Mouse (Mus musculus): ENCODE measurements around the gene Zfp352. TPM values are rescaled to one million over a fixed set of nuclear protein-coding genes. Genes with fewer than 3 reads are reported as not detected.
A peak's percentile ranks its signal among the peaks of the same experiment; 100 is the strongest.
"Not testable (repeated sequence)": the region's sequence is repeated elsewhere in the genome, so short reads cannot be mapped to it uniquely, and the experiment has no call there.

The Zfp352 gene
- polyA plus RNA-seq (2015; fragmentation: Nextera tagmentation; extraction: Ambion mirVana): 0.05 TPM in 1 of 2 replicates, not detected in the other

DNA sequence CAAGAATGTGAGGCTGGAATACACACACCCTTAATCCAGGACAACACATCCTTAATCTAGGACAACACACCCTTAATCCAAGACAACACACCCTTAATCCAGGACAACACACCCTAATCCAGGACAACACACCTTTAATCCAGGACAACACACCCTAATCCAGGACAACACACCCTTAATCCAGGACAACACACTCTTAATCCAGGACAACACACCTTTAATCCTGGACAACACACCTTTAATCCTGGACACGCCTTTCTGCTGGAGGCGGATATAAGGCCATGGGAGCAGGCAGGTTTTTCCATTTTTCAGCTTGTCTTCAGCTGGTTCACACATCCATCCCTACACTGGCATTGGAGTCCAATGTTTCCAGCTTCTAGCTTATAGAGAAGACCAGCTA is at the start of gene Zfp352:
TSS of gene Zfp352 (plus strand) at position 301 of the 400 bp plus-strand sequence.
- Histone ChIP-seq H3K4me1 (replicated peaks; ENCODE audit: control insufficient read depth, insufficient read depth) (no peaks in the 10 kb centered on the region), H3K4me2 (replicated peaks; ENCODE audit: low read depth) (no peak within 1 kb of the TSS), H3K4me3 (ENCODE audit: low read depth, low read length) (no peak within 1 kb of the TSS), H3K9ac (ENCODE audit: low read length) (no peak within 1 kb of the TSS), H3K36me3 (ENCODE audit: control insufficient read depth, insufficient read depth, low read length) (no peaks in the 10 kb centered on the region), H3K27me3 (ENCODE audit: control insufficient read depth, insufficient read depth, low read length) (no peaks in the 10 kb centered on the region), H3K9me3 (ENCODE audit: control insufficient read depth, low read length) (no peaks in the 10 kb centered on the region), H3K27ac (replicated peaks) (no peak within 1 kb of the TSS)
- ATAC-seq (ENCODE audit: low FRiP score, low TSS enrichment) (no peak), DNase-seq (ENCODE audit: low spot score) (no peak)
- 89% methylated on average over 2 of the region's 2 CpGs for WGBS
- TF ChIP-seq CTCF (IDR thresholded peaks at IDR 0.05; ENCODE audit: low read depth) (no peak), EP300 (optimal IDR thresholded peaks at IDR 0.05) (no peak)

DNA sequence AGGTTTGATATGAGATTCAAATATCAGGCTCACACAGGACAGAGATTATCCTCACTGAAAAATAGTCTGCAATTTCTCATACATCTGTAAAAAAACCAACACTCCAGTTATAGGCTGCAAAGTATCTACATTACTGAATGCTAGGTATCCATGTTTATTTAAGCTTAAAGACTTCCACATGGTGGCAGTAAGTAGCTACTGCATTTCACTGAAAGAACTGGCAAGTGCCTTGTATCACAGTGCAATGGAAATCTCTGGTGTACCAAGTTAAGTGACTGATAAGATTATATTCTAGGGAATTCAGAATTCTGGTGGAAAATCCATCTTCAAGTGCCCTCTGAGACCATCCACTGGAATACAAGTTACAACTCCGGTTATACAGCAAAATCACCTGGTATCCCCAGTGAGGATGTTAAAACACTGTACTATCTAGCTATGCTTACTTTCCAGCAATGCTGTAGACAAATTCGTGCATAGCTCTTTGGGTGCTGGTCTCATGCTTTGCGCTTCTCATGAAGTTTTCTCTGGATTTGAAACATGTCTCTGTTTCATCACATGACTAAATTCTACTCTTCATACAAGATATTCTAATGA is 47.6 kb upstream of the Zfp352 start:
- DNase-seq (ENCODE audit: low spot score) (no peak), ATAC-seq (ENCODE audit: low FRiP score, low TSS enrichment) (no peak)
- Histone ChIP-seq H3K4me2 (replicated peaks; ENCODE audit: low read depth) (no peak overlapping the region), H3K4me1 (replicated peaks; ENCODE audit: control insufficient read depth, insufficient read depth) (no peaks in the 10 kb centered on the region), H3K4me3 (ENCODE audit: low read depth, low read length) (no peak overlapping the region), H3K27ac (replicated peaks) (no peak overlapping the region), H3K9me3 (ENCODE audit: control insufficient read depth, low read length) (no peaks in the 10 kb centered on the region), H3K27me3 (ENCODE audit: control insufficient read depth, insufficient read depth, low read length) (no peaks in the 10 kb centered on the region), H3K36me3 (ENCODE audit: control insufficient read depth, insufficient read depth, low read length) (no peaks in the 10 kb centered on the region), H3K9ac (ENCODE audit: low read length) (no peak overlapping the region)
- no peak for TF ChIP-seq EP300 (optimal IDR thresholded peaks at IDR 0.05)
- TF ChIP-seq CTCF (IDR thresholded peaks at IDR 0.05; ENCODE audit: low read depth): peak; percentile 60
- WGBS: 76% methylated on average over 3 of the region's 3 CpGs

DNA sequence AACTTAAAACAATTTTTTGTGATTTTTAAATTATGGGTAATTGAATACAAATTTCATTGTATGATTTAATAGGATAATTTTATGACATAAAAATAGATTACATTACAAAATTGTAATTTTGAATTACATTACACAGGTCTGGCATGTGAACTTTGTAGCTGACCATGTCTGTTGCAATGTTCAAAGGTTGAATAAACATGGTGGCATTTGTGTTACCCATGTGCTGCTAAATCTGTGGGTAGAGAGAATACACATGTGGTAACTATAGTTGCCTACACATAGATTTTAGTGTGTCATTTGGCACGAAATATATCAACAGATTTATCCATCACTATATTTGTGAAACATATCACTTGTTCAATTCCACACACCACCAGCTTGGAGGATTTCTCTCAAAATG is 44.6 kb upstream of the Zfp352 start:
- Histone ChIP-seq H3K36me3 (ENCODE audit: control insufficient read depth, insufficient read depth, low read length) (no peaks in the 10 kb centered on the region), H3K9ac (ENCODE audit: low read length) (no peak overlapping the region), H3K27me3 (ENCODE audit: control insufficient read depth, insufficient read depth, low read length) (no peaks in the 10 kb centered on the region), H3K4me2 (replicated peaks; ENCODE audit: low read depth) (no peak overlapping the region), H3K4me1 (replicated peaks; ENCODE audit: control insufficient read depth, insufficient read depth) (no peaks in the 10 kb centered on the region), H3K9me3 (ENCODE audit: control insufficient read depth, low read length) (no peaks in the 10 kb centered on the region), H3K27ac (replicated peaks) (no peak overlapping the region), H3K4me3 (ENCODE audit: low read depth, low read length) (no peak overlapping the region)
- TF ChIP-seq CTCF (IDR thresholded peaks at IDR 0.05; ENCODE audit: low read depth) (no peak), EP300 (optimal IDR thresholded peaks at IDR 0.05) (no peak)
- ATAC-seq (ENCODE audit: low FRiP score, low TSS enrichment) (no peak), DNase-seq (ENCODE audit: low spot score) (no peak)
- WGBS: 42% methylated on average over 1 of the region's 1 CpGs

DNA sequence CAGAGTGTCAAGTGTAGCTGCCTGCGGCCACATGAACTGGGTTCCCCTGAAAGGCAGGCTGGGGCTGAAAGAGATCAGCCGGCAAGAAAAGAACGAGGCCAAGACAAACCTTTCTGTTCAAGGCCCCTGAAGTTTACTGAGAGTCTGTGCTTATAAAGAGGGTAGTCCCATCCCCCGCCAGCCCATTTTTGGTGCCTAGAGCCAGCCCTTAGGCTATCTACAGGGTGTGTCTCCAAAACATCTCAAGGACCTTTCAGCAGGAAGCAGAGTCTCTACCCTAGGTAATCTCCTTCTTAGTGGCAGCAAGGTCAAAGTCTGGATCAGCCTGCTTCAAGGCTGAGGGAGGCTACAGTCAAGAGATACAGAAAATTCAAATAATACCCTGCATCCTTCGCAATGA is 15.2 kb upstream of the Zfp352 start:
- 81% methylated on average over 5 of the region's 5 CpGs for WGBS
- TF ChIP-seq EP300 (optimal IDR thresholded peaks at IDR 0.05): no peak
- TF ChIP-seq CTCF (IDR thresholded peaks at IDR 0.05; ENCODE audit: low read depth): no peak
- no peak for ATAC-seq (ENCODE audit: low FRiP score, low TSS enrichment)

DNA sequence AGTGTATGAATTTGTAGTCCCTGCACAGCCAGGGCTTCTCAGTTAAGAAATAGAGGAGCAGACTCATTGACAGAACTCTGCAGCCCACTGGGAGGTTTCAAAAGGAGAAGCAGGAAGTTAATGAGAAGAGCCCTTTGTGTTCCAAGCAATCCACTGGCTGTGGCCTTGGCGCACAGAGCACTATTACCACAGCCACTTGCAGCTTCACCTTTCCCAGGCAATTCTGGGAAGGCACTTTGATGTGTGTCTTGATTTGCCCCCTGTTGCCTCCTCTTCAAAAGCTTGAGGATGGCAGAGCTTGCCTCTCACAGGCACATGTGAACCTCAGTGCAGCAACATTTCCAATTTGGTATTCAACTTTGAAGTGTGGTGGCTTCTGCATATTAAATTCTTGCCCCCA is 7.1 kb upstream of the Zfp352 start:
- no peaks in the 10 kb centered on the region for H3K4me1 ChIP-seq (replicated peaks; ENCODE audit: control insufficient read depth, insufficient read depth)
- ATAC-seq (ENCODE audit: low FRiP score, low TSS enrichment) (no peak), DNase-seq (ENCODE audit: low spot score) (no peak)
- no peak overlapping the region for H3K27ac ChIP-seq (replicated peaks)
- H3K9me3 ChIP-seq (ENCODE audit: control insufficient read depth, low read length): no peaks in the 10 kb centered on the region
- no peaks in the 10 kb centered on the region for H3K36me3 ChIP-seq (ENCODE audit: control insufficient read depth, insufficient read depth, low read length)
- 56% methylated on average over 1 of the region's 1 CpGs for WGBS
- H3K4me2 ChIP-seq (replicated peaks; ENCODE audit: low read depth): no peak overlapping the region
- H3K9ac ChIP-seq (ENCODE audit: low read length): no peak overlapping the region
- H3K27me3 ChIP-seq (ENCODE audit: control insufficient read depth, insufficient read depth, low read length): no peaks in the 10 kb centered on the region
- H3K4me3 ChIP-seq (ENCODE audit: low read depth, low read length): no peak overlapping the region
- TF ChIP-seq EP300 (optimal IDR thresholded peaks at IDR 0.05) (no peak), CTCF (IDR thresholded peaks at IDR 0.05; ENCODE audit: low read depth) (no peak)

More for the DNA sequence above, 15.2 kb upstream of the Zfp352 start:
- H3K4me3 ChIP-seq (ENCODE audit: low read depth, low read length): no peak overlapping the region
- no peaks in the 10 kb centered on the region for H3K27me3 ChIP-seq (ENCODE audit: control insufficient read depth, insufficient read depth, low read length)
- H3K36me3 ChIP-seq (ENCODE audit: control insufficient read depth, insufficient read depth, low read length): no peaks in the 10 kb centered on the region
- no peak overlapping the region for H3K9ac ChIP-seq (ENCODE audit: low read length)
- H3K27ac ChIP-seq (replicated peaks): no peak overlapping the region
- H3K9me3 ChIP-seq (ENCODE audit: control insufficient read depth, low read length): no peaks in the 10 kb centered on the region
- no peak for DNase-seq (ENCODE audit: low spot score)
- H3K4me2 ChIP-seq (replicated peaks; ENCODE audit: low read depth): no peak overlapping the region
- no peaks in the 10 kb centered on the region for H3K4me1 ChIP-seq (replicated peaks; ENCODE audit: control insufficient read depth, insufficient read depth)

DNA sequence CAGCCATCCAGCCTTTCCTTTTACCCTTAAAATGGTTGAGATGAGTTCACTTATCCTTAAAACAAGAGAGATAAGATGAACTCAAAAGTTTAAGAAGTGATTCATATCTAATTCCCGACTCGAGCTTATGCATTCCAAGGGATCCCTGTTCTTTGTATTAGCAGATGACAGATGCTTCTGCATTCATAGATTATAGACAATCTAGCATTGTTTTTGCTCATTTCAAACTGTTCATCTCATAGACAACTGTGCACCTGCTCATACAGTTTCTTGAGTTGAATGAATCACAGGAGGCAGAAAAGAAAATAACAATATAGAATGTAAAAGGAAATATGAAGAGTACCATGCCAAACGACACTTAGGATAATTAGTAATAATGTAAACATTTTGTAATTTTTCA is 6.5 kb upstream of the Zfp352 start:
- Histone ChIP-seq H3K4me1 (replicated peaks; ENCODE audit: control insufficient read depth, insufficient read depth) (no peaks in the 10 kb centered on the region), H3K9ac (ENCODE audit: low read length) (no peak overlapping the region), H3K4me3 (ENCODE audit: low read depth, low read length) (no peak overlapping the region), H3K27ac (replicated peaks) (no peak overlapping the region), H3K9me3 (ENCODE audit: control insufficient read depth, low read length) (no peaks in the 10 kb centered on the region), H3K27me3 (ENCODE audit: control insufficient read depth, insufficient read depth, low read length) (no peaks in the 10 kb centered on the region), H3K36me3 (ENCODE audit: control insufficient read depth, insufficient read depth, low read length) (no peaks in the 10 kb centered on the region), H3K4me2 (replicated peaks; ENCODE audit: low read depth) (no peak overlapping the region)
- 68% methylated on average over 3 of the region's 3 CpGs for WGBS
- TF ChIP-seq EP300 (optimal IDR thresholded peaks at IDR 0.05): no peak
- TF ChIP-seq CTCF (IDR thresholded peaks at IDR 0.05; ENCODE audit: low read depth): no peak
- ATAC-seq (ENCODE audit: low FRiP score, low TSS enrichment) (no peak), DNase-seq (ENCODE audit: low spot score) (no peak)

DNA sequence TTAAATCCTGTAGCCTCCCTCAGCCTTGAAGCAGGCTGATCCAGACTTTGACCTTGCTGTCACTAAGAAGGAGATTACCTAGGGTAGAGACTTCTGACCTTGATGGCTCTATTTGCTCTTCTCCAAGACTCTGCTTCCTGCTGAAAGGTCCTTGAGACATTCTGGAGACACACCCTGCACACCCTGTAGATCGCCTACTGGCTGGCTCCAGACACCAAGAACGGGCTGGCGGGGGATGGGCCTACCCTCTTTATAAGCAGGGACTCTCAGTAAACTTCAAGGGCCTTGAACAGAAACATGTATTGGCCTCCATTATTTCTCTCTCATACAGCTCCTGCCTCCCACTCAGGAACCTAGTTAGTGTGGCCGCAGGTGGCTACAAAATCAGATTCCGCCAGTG is 17.0 kb downstream of the Zfp352 start:
- not testable (repeated sequence) for ATAC-seq (ENCODE audit: low FRiP score, low TSS enrichment); H3K9me3 ChIP-seq (ENCODE audit: control insufficient read depth, low read length); DNase-seq (ENCODE audit: low spot score)

More for the DNA sequence above, 17.0 kb downstream of the Zfp352 start:
- not testable (repeated sequence) for H3K27ac ChIP-seq (replicated peaks); H3K4me1 ChIP-seq (replicated peaks; ENCODE audit: control insufficient read depth, insufficient read depth); H3K9ac ChIP-seq (ENCODE audit: low read length); H3K4me3 ChIP-seq (ENCODE audit: low read depth, low read length); H3K36me3 ChIP-seq (ENCODE audit: control insufficient read depth, insufficient read depth, low read length); H3K27me3 ChIP-seq (ENCODE audit: control insufficient read depth, insufficient read depth, low read length); H3K4me2 ChIP-seq (replicated peaks; ENCODE audit: low read depth)
- 89% methylated on average over 5 of the region's 5 CpGs for WGBS

All from stomach, postnatal 0 days (tissue).